Mouse (Mus musculus) c-Kit-positive CD71-positive TER-119-negative erythroid progenitor cells, embryonic 14.5 days (primary cell): ENCODE results near the gene Bicc1.
"Not testable (repeated sequence)": the region's sequence is repeated elsewhere in the genome, so short reads cannot be mapped to it uniquely, and the experiment has no call there.

Experiments used
- DNase-seq: peaks from one replicate; pipeline ENCODE4 v3.0.0-alpha.2; 2013; ENCODE audit warnings: low read depth

Bicc1 gene

GRCm38 (mm10) chr10:70998136-70998535 lies 161.4 kb downstream of the Bicc1 start:
- DNase-seq, result no peak

GRCm38 (mm10) chr10:70996051-70996450 lies 163.4 kb downstream of the Bicc1 start:
- DNase-seq, result no peak

GRCm38 (mm10) chr10:70994135-70994497 lies 165.4 kb downstream of the Bicc1 start:
- no peak for DNase-seq

GRCm38 (mm10) chr10:70993497-70994134 lies 165.9 kb downstream of the Bicc1 start:
- DNase-seq, result no peak

GRCm38 (mm10) chr10:70987396-70987795 lies 172.1 kb downstream of the Bicc1 start:
- DNase-seq, result no peak

- DNase-seq, result no peak
These were observed 176.3 kb downstream of the Bicc1 start for GRCm38 (mm10) chr10:70983036-70983670.

GRCm38 (mm10) chr10:70982156-70982555 lies 177.3 kb downstream of the Bicc1 start:
- no peak for DNase-seq

GRCm38 (mm10) chr10:70979657-70980056 lies 179.8 kb downstream of the Bicc1 start:
- DNase-seq, result no peak

- no peak for DNase-seq
These were observed 182.4 kb downstream of the Bicc1 start for GRCm38 (mm10) chr10:70977141-70977540.

- no peak for DNase-seq
These were observed 182.9 kb downstream of the Bicc1 start for GRCm38 (mm10) chr10:70976633-70977032.

GRCm38 (mm10) chr10:70971156-70971555 lies 188.3 kb downstream of the Bicc1 start:
- DNase-seq, result no peak

GRCm38 (mm10) chr10:70968848-70969683 lies 190.4 kb downstream of the Bicc1 start:
- DNase-seq, result no peak

- DNase-seq, result no peak
These were observed 192.7 kb downstream of the Bicc1 start for GRCm38 (mm10) chr10:70966642-70967345.

- DNase-seq, result no peak
These were observed 194.8 kb downstream of the Bicc1 start for GRCm38 (mm10) chr10:70964706-70965105.

GRCm38 (mm10) chr10:70963599-70964193 lies 195.8 kb downstream of the Bicc1 start:
- peak; percentile 21 for DNase-seq

- no peak for DNase-seq
These were observed 197.9 kb downstream of the Bicc1 start for GRCm38 (mm10) chr10:70961641-70962040.

GRCm38 (mm10) chr10:70960396-70960795 lies 199.1 kb downstream of the Bicc1 start:
- not testable (repeated sequence) for DNase-seq

GRCm38 (mm10) chr10:70952770-70953147 lies 206.7 kb downstream of the Bicc1 start:
- no peak for DNase-seq

- no peak for DNase-seq
These were observed 207.3 kb downstream of the Bicc1 start for GRCm38 (mm10) chr10:70952056-70952769.

- no peak for DNase-seq
These were observed 209.4 kb downstream of the Bicc1 start for GRCm38 (mm10) chr10:70950105-70950424.
